ENCODE assay signal across 8 mouse cellular contexts in the genomic region with DNA sequence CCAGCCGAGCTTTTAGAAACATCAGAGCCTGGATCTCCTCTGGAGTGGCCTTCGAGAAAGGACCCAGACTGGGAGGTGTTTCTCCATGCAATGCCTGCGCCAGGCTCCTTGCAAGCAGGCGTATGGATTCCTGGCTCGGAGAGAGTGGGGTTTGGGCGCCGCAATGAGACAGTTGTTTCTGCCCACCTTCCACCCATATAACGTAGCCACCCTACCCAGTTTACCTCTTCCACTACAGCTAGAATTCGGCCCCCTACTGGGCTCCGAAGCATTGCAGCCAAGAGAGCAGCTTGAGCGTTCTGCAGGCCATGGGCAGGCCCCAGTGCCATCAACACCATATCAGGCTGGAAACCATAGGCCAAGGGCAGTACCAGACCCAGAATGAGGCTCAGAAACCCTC. TPM values are rescaled to one million over a fixed set of nuclear protein-coding genes. Genes with fewer than 3 reads are reported as not detected.
DNase-seq lines count a peak whose midpoint lies in the region; ATAC-seq and TF ChIP-seq lines count a peak whose summit lies in the region.

No protein-coding gene starts in this region.

- H3K4me3 ChIP-seq in hindbrain, embryonic 10.5 days, result peak overlapping the region; percentile 93
- H3K4me3 ChIP-seq in liver, embryonic 14.5 days (ENCODE audit: insufficient read depth in 1 of 2, low read depth in 2 of 2, low read length in 2 of 2), result peak overlapping the region; percentile 90 to 95

- peak; percentile 56 for TF ChIP-seq CTCF in liver, embryonic 14.5 days (IDR thresholded peaks at IDR 0.05; ENCODE audit: low read depth)

- H3K4me2 ChIP-seq in liver, embryonic 14.5 days (ENCODE audit: low read depth), result peak overlapping the region; percentile 91

- H3K9me3 ChIP-seq in hindbrain, embryonic 10.5 days, result no peaks in the 10 kb centered on the region
- H3K9me3 ChIP-seq in liver, embryonic 14.5 days (ENCODE audit: control insufficient read depth, low read length), result no peaks in the 10 kb centered on the region

- H3K36me3 ChIP-seq in hindbrain, embryonic 10.5 days, result peaks cover 31% of the 10 kb centered on the region
- H3K36me3 ChIP-seq in liver, embryonic 14.5 days (replicated peaks; ENCODE audit: control insufficient read depth, insufficient read depth, low read depth), result peaks cover 8% of the 10 kb centered on the region

- WGBS in hindbrain, embryonic 10.5 days, result 41% methylated on average over 11 of the region's 11 CpGs
- WGBS in liver, embryonic 14.5 days (ENCODE audit: insufficient replicate concordance), result 45% methylated on average over 11 of the region's 11 CpGs

- no peak for ATAC-seq in liver, embryonic 14.5 days (ENCODE audit: insufficient read depth)
- ATAC-seq in granulocyte monocyte progenitor cell, adult 5-6 weeks (replicated peaks; ENCODE audit: poor library complexity, severe bottlenecking), result no peak

- peak; percentile 92 for DNase-seq in heart, adult 11 months
- no peak for DNase-seq in heart, adult 18-20 months
- peak; percentile 79 for DNase-seq in A20 (ENCODE audit: low read depth, low spot score)
- DNase-seq in cerebellum, postnatal 25 days, result peak; percentile 68 to 77
- DNase-seq in hindbrain, embryonic 10.5 days (ENCODE audit: low spot score), result peak; percentile 52
- no peak for DNase-seq in liver, embryonic 14.5 days (ENCODE audit: low read depth in 3 of 3, low spot score in 3 of 3)
- peak; percentile 70 for DNase-seq in right cerebral cortex, postnatal 25 days

- H3K4me1 ChIP-seq in hindbrain, embryonic 10.5 days (replicated peaks), result peaks cover 62% of the 10 kb centered on the region
- peaks cover 16 to 21% of the 10 kb centered on the region in 2 experiments for H3K4me1 ChIP-seq in liver, embryonic 14.5 days (replicated peaks; ENCODE audit: control insufficient read depth in 2 of 2, insufficient read depth in 2 of 2, low read length in 1 of 2)

- H3K9ac ChIP-seq in liver, embryonic 14.5 days (replicated peaks), result peak overlapping the region; percentile 89

- peak overlapping the region; percentile 89 for H3K27ac ChIP-seq in hindbrain, embryonic 10.5 days
- peak overlapping the region; percentile 59 for H3K27ac ChIP-seq in liver, embryonic 14.5 days

- TF ChIP-seq EP300 in liver, embryonic 14.5 days (IDR thresholded peaks at IDR 0.05; ENCODE audit: low read depth), result no peak

- H3K27me3 ChIP-seq in hindbrain, embryonic 10.5 days (ENCODE audit: insufficient read depth, poor library complexity, severe bottlenecking), result no peaks in the 10 kb centered on the region
- no peaks in the 10 kb centered on the region for H3K27me3 ChIP-seq in liver, embryonic 14.5 days (ENCODE audit: control insufficient read depth, insufficient read depth, low read length)

RNA-seq across cellular contexts. Expression of a gene that starts 0.7 kb away (rescaled TPM):
- total RNA-seq in heart, adult 18-20 months (2021), result 1 to 10 TPM; 7.4 to 8.5 TPM
- polyA plus RNA-seq in hindbrain, embryonic 10.5 days (2016; fragmentation: Nextera tagmentation; extraction: Ambion mirVana), result 23.7 and 26.0 TPM in 2 replicates
- polyA plus RNA-seq in liver, embryonic 14.5 days (2012; rRNA removed), result 12.0 and 13.6 TPM in 2 replicates
- polyA plus RNA-seq in liver, embryonic 14.5 days (2014; fragmentation: Nextera tagmentation; extraction: Ambion mirVana), result 6.3 and 7.7 TPM in 2 replicates
- total RNA-seq in granulocyte monocyte progenitor cell, adult 5-6 weeks (2014; fragmentation: Nextera tagmentation), result 23.4 and 29.2 TPM in 2 replicates
- 12.6 and 20.2 TPM in 2 replicates for total RNA-seq in granulocyte monocyte progenitor cell, adult 5-6 weeks (2017)

RNA-seq across cellular contexts. Expression of a gene that starts 4.9 kb away (rescaled TPM):
- 1 to 10 TPM; 6.3 to 7.4 TPM for total RNA-seq in heart, adult 18-20 months (2021)
- polyA plus RNA-seq in hindbrain, embryonic 10.5 days (2016; fragmentation: Nextera tagmentation; extraction: Ambion mirVana), result 16.4 and 18.5 TPM in 2 replicates
- 8.1 and 8.5 TPM in 2 replicates for polyA plus RNA-seq in liver, embryonic 14.5 days (2012; rRNA removed)
- 5.3 and 6.3 TPM in 2 replicates for polyA plus RNA-seq in liver, embryonic 14.5 days (2014; fragmentation: Nextera tagmentation; extraction: Ambion mirVana)
- total RNA-seq in granulocyte monocyte progenitor cell, adult 5-6 weeks (2014; fragmentation: Nextera tagmentation), result 11.3 and 14.7 TPM in 2 replicates
- 11.2 and 13.9 TPM in 2 replicates for total RNA-seq in granulocyte monocyte progenitor cell, adult 5-6 weeks (2017)

RNA-seq across cellular contexts. Expression of a gene that starts 16.9 kb away (rescaled TPM):
- 10 to 100 TPM; 24.4 to 24.8 TPM for total RNA-seq in heart, adult 18-20 months (2021)
- polyA plus RNA-seq in hindbrain, embryonic 10.5 days (2016; fragmentation: Nextera tagmentation; extraction: Ambion mirVana), result 23.7 and 28.5 TPM in 2 replicates
- 1.7 and 1.8 TPM in 2 replicates for polyA plus RNA-seq in liver, embryonic 14.5 days (2012; rRNA removed)
- 1.1 TPM in 2 replicates for polyA plus RNA-seq in liver, embryonic 14.5 days (2014; fragmentation: Nextera tagmentation; extraction: Ambion mirVana)
- not detected in 2 replicates for total RNA-seq in granulocyte monocyte progenitor cell, adult 5-6 weeks (2014; fragmentation: Nextera tagmentation)
- 0.93 TPM in 1 of 2 replicates, not detected in the other for total RNA-seq in granulocyte monocyte progenitor cell, adult 5-6 weeks (2017)

RNA-seq across cellular contexts. Expression of a gene that starts 25.8 kb away (rescaled TPM):
- 1 to 10 TPM; 2.7 to 3.0 TPM for total RNA-seq in heart, adult 18-20 months (2021)
- polyA plus RNA-seq in hindbrain, embryonic 10.5 days (2016; fragmentation: Nextera tagmentation; extraction: Ambion mirVana), result 34.9 and 46.6 TPM in 2 replicates
- polyA plus RNA-seq in liver, embryonic 14.5 days (2012; rRNA removed), result 0.84 TPM in 2 replicates
- polyA plus RNA-seq in liver, embryonic 14.5 days (2014; fragmentation: Nextera tagmentation; extraction: Ambion mirVana), result 0.49 and 0.83 TPM in 2 replicates
- total RNA-seq in granulocyte monocyte progenitor cell, adult 5-6 weeks (2014; fragmentation: Nextera tagmentation), result not detected in 2 replicates
- not detected in 2 replicates for total RNA-seq in granulocyte monocyte progenitor cell, adult 5-6 weeks (2017)

RNA-seq across cellular contexts. Expression of a gene that starts 34.7 kb away (rescaled TPM):
- total RNA-seq in heart, adult 18-20 months (2021), result 10 to 100 TPM; 16.1 to 16.5 TPM
- polyA plus RNA-seq in hindbrain, embryonic 10.5 days (2016; fragmentation: Nextera tagmentation; extraction: Ambion mirVana), result 15.9 and 21.6 TPM in 2 replicates
- polyA plus RNA-seq in liver, embryonic 14.5 days (2012; rRNA removed), result 8.9 TPM in 2 replicates
- polyA plus RNA-seq in liver, embryonic 14.5 days (2014; fragmentation: Nextera tagmentation; extraction: Ambion mirVana), result 7.4 and 9.0 TPM in 2 replicates
- total RNA-seq in granulocyte monocyte progenitor cell, adult 5-6 weeks (2014; fragmentation: Nextera tagmentation), result 11.6 and 21.8 TPM in 2 replicates
- 13.6 and 16.2 TPM in 2 replicates for total RNA-seq in granulocyte monocyte progenitor cell, adult 5-6 weeks (2017)

Comparison
In these comparisons a context has a peak if more than half of its experiments do, and no peak if none do; other contexts are left out.
1. DNase-seq: peak in heart, adult 11 months (single experiment), A20 (single experiment), cerebellum, postnatal 25 days (2 of 2), hindbrain, embryonic 10.5 days (single experiment) and right cerebral cortex, postnatal 25 days (single experiment); none in heart, adult 18-20 months (0 of 2) and liver, embryonic 14.5 days (0 of 3).
2. RNA of a gene that starts 16.9 kb away (total RNA-seq): 24.4 to 24.8 TPM in heart, adult 18-20 months; 0.93 TPM in granulocyte monocyte progenitor cell, adult 5-6 weeks; every median in the first group is over 10 times any median in the second.